Mouse (Mus musculus) liver, embryonic 14.5 days (tissue): ENCODE measurements around the gene Shf.

ENCODE experiments used
- CTCF ChIP-seq: IDR thresholded peaks from 2 replicates; pipeline ENCODE4 v1.5.1; 2016; ENCODE audit warnings: antibody characterized with exemption, low read depth, control low read depth
- EP300 ChIP-seq: IDR thresholded peaks from 2 replicates; pipeline ENCODE4 v1.6.1; 2016; ENCODE audit warnings: antibody characterized with exemption, low read depth

GRCm38 (mm10) chr2:122365244-122365866 is 3.6 kb downstream of the Shf start:
- TF ChIP-seq CTCF: peak; percentile 63
- no peak for TF ChIP-seq EP300
